Mouse (Mus musculus): ENCODE data around the gene Smarcad1.

DNA sequence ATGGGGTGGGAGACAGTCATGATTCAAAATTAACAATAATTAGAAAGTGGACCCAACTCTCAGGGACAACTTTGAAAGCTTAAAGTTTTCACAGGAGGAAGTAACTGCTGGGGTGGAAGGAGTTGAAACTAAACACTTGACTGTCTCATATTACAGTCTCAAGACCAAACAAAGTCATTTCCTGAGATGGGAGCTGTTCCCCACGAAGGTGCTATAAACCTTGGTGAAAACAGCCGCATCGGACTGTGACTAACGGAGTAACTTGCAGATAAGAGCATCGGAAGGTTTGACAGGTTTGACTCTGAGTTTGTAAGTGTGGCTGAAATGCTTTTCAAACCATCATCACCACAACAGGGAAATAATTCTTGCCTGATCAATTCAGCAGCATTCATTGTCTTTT is 33.5 kb upstream of the Smarcad1 start:
- TF ChIP-seq POLR2A (IDR thresholded peaks at IDR 0.05; ENCODE audit: control insufficient read depth, low read depth, low read length) (no peak), CTCF (IDR thresholded peaks at IDR 0.05; ENCODE audit: control insufficient read depth, insufficient read depth, insufficient replicate concordance, low read depth, low read length) (no peak)

Measured in testis, adult 2 months (tissue).